Mouse (Mus musculus) gastrocnemius, postnatal 14 days (tissue): ENCODE data around the gene Zfp184. TPM values are rescaled to one million over a fixed set of nuclear protein-coding genes. Genes with fewer than 3 reads are reported as not detected.

Experiments
- DNase-seq: peaks from one replicate; pipeline ENCODE4 v3.0.0; 2021; ENCODE audit warnings: mixed read lengths
- intact Hi-C: fragments of 180-260 bp; cut with DNase I; formaldehyde crosslinking; loops from one replicate; pipeline ENCODE4 v1.15.1; 2025; ENCODE audit warnings: low total_unique reads
- total RNA-seq, 2 experiments: library from RNA; stranded (reverse); gene quantifications; 2 replicates each; pipeline ENCODE4 v1.2.3; 2021

The Zfp184 gene
- total RNA-seq, 2 experiments from 2014 or later, result 0.33 to 0.38 TPM

DNA sequence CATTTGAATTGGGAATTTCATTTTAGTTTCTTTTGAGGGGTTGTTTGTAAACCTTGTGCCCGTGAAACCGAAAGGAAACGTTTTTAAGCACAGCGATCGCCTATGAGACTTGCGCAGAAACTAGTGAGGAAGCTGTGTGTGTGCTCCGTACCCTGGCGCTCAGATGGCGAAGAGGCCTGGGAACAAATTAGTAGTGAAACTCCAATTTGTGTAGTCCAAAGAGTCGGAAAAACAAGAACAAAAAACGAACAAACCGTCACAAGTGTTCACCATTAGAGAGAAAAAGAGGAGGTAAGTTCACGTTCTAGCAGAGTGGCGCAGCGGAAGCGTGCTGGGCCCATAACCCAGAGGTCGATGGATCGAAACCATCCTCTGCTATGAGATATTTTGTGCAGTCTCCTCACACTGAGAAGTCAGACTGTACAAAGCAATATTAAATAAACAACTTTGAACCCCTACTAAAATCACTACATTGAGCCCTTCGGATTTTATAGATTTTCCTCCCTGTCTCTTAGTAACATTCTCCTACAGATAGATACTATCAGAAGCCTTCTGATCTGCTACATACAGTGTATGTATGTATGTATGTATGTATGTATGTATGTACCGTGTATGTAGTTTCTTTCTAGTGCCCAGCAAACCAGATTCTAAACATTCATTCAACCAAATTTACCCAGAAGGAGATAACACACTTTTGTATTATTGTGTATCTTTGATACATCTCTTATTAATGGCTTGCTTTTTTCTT is 30.0 kb downstream of the Zfp184 start:
- intact Hi-C loops, result no loop called here
- DNase-seq, result peak; percentile 53

GRCm38 (mm10) chr13:21980981-21981802 is 36.3 kb downstream of the Zfp184 start, which contains the start of gene Pom121l2:
Gene Pom121l2 (plus strand): TSS chr13:21981194.
- intact Hi-C loops, result loop anchor here (5.0 kb wide), 1 partner anchor 36 kb away; no protein-coding TSS in a partner anchor
- peak; percentile 72 for DNase-seq

- intact Hi-C loops, result loop anchor here (5.0 kb wide), 1 partner anchor 36 kb away; no protein-coding TSS in a partner anchor
- DNase-seq, result no peak
These were observed 36.9 kb downstream of the Zfp184 start for GRCm38 (mm10) chr13:21981803-21982193.

GRCm38 (mm10) chr13:21984486-21984885 is 39.6 kb downstream of the Zfp184 start:
- intact Hi-C loops, result loop anchor here (5.0 kb wide), 1 partner anchor 33 kb away; no protein-coding TSS in a partner anchor

GRCm38 (mm10) chr13:21992550-21992949 is 47.7 kb downstream of the Zfp184 start:
- intact Hi-C loops, result no loop called here
- no peak for DNase-seq

More at GRCm38 (mm10) chr13:21984486-21984885, 39.6 kb downstream of the Zfp184 start:
- no peak for DNase-seq

GRCm38 (mm10) chr13:21993957-21994738 is 49.3 kb downstream of the Zfp184 start:
- DNase-seq, result no peak

DNA sequence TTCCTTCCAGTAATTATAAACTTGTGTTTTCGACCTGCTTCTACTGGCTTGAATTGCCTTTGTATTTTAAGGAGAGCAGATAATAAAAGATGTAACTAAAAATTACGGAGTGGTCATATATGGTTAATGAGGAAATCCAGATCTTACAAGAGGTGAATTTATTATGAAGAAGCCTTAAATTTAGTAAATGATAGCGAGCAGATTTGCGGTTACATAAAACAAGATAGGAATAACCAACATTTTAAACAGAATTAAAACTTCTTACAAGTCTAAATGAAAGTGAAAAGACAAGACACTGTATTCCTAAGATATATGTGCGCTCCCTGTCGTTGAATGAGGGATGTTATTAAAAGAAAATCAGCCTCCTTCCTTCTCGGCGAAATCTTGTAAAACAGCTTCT is 50.0 kb downstream of the Zfp184 start:
- DNase-seq, result no peak
- intact Hi-C loops, result no loop called here

More at GRCm38 (mm10) chr13:21993957-21994738, 49.3 kb downstream of the Zfp184 start:
- intact Hi-C loops, result no loop called here

DNA sequence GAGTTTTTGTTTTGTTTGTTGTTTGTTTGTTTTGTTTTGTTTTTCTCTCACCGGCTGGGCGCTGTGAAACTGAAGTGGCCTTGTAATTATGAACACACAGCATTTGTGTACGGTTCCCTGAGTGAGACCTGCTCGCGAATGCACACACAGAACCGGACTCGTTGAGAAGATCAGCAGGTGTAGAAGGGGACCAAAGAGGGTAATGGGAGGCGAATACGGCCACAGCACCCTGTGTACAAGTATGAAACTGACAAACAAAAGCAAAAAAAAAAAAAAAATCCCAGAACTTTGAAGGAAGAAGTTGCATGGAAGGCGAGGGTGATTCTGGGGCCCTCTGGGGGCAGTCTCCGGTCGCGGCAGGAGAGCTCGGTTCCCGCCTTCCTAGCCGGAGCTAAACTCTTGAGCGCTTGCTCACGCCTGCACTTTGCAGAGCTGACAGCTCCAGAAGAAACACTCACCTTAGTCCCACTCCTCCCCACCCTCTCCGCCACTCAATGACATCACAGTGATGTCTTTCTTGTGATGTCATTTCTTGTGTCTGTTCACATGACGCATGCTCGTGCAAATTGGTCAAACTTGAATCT is 50.5 kb downstream of the Zfp184 start:
- intact Hi-C loops, result no loop called here
- DNase-seq, result no peak

DNA sequence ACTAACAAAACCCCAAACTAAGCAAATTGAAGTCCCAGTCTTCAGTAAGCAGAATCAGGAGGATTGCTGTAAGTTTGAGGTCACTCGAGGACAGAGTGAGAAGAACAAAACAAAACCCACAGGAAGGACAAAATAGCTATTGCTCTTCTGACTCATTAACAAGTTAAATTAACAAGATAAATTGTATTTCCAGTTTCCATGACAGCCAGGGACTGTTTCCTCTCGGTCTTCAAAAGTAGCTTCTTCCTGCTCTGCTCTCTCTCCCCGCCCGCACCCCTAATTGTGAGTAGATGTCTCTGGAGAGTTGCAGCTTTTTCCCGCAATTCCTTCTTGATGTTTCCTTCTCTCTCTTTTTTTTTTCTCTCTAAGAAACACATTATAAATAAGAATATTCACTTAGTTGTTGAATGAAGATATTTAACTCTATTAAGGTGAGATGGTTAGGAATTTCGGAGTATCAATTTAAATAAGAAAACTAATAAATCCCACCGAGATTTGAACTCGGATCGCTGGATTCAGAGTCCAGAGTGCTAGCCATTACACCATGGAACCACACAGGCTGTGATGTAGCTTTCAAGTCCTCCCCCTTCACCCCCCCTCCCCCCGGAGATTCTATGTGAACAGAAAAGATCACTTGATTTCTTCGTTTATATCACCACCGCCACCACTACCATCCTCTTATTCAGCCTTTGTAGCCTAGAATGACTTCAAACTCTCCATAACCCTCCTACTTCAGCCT is 51.4 kb downstream of the Zfp184 start:
- intact Hi-C loops, result no loop called here
- no peak for DNase-seq

DNA sequence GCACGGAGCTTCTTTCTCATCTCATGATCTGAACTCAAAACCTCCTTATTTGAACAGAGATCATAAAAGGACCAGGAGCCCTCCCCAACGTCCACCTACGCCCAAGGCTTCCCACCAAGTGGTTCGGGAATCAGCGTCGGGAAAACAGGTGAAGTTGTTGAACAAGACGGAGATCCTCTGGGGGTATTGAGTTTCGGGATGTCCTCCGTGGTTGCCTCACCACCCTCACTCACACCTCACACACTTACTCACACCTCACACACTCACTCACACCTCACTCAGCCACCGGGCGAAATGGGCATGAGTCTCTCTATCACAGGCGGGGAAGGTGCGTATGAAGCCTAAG is 51.9 kb downstream of the Zfp184 start:
- intact Hi-C loops, result no loop called here
- no peak for DNase-seq

GRCm38 (mm10) chr13:21997201-21997820 is 52.4 kb downstream of the Zfp184 start:
- intact Hi-C loops, result no loop called here
- no peak for DNase-seq

GRCm38 (mm10) chr13:21997821-21998220 is 52.9 kb downstream of the Zfp184 start:
- no peak for DNase-seq
- intact Hi-C loops, result no loop called here

- no peak for DNase-seq
- intact Hi-C loops, result no loop called here
These were observed 53.5 kb downstream of the Zfp184 start for GRCm38 (mm10) chr13:21998412-21998811.

DNA sequence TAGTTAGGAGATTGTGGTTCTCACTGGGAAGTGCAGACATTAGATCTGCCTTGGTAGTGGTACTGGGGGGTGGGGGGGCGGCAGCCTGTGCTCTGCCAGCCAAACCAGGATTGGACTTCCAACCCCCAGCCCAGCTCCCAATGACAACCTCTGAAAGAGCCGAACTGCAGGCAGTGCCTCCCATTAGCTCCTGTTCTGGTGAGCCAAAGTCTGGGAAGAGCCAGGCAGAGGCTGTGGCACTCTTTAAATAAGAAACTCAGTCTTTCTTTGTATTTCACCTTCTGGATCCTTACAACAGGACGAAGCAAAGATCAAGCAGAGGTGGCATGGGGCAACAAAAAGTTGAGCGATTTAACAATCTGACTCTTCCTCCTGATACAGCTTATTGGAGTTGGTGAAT is 54.3 kb downstream of the Zfp184 start:
- DNase-seq, result no peak
- intact Hi-C loops, result no loop called here

- no peak for DNase-seq
- intact Hi-C loops, result no loop called here
These were observed 56.5 kb downstream of the Zfp184 start for GRCm38 (mm10) chr13:22001346-22001745.

DNA sequence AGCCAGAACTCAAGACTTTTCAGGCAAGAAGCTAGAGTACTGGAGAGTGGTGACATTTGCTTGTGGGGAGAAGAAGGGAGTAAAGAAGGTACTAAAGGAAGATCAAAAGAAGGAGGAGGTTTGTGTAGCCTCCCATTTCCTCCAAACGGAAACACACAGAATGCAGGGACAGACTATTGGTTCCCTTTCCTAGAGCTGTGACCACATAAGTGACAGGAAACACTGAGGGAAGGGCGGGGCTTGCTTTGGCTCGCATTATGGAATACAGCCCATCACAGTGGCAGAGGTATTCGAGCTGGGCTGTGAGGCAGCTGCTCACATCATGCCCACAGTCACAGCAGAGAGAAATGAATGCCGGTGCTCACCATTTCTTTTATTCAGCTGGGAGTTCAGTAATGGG is 56.9 kb downstream of the Zfp184 start:
- no peak for DNase-seq
- intact Hi-C loops, result no loop called here

DNA sequence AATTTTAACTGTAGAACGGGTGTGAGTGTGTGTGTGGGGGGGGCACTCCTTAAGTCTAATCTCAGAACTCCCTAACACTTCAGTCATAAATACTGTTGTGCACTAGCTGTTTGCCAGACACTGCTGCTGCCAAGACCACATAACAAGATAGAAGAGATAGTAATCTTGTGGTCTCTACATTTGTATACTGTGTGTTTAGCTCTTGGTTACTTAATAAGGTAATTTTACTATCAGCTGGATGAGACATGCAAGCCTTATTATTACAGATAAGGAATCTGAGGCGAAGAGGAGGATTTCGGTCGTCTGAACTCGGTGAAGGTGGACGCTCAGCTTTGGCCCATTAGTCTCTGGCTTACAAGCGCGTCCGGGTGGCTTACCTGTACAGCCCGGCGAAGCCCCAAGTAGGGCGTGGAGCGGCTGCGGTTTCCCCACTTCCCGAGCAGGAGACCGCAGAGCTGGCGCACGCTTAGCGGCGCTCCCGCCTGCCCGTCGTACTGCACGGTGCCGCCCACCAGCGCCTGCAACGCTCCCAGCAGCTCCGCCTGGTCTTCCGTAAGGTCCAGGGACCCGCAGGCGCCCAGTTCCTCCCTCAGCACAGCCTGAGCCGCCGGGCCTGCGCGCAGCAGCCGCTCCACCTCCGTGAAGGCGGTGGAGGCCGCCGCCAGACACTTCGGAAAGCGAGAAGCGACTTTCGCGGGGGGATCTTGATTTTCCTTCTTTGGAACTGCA is 60.9 kb downstream of the Zfp184 start:
- intact Hi-C loops, result no loop called here
- peak; percentile 37 for DNase-seq
